Mouse (Mus musculus): ENCODE data around the gene Cdkal1.

Gene Cdkal1

GRCm38 (mm10) chr13:29810780-29811179, 44.7 kb downstream of the Cdkal1 start:
- DNase-seq (ENCODE audit: low read depth, low spot score) = no peak

GRCm38 (mm10) chr13:29808383-29808782, 47.1 kb downstream of the Cdkal1 start:
- DNase-seq (ENCODE audit: low read depth, low spot score) = no peak

GRCm38 (mm10) chr13:29807930-29808329, 47.5 kb downstream of the Cdkal1 start:
- DNase-seq (ENCODE audit: low read depth, low spot score) = no peak

- no peak for DNase-seq (ENCODE audit: low read depth, low spot score)
Observed at GRCm38 (mm10) chr13:29806871-29807270, 48.6 kb downstream of the Cdkal1 start.

- no peak for DNase-seq (ENCODE audit: low read depth, low spot score)
Observed at GRCm38 (mm10) chr13:29805296-29805695, 50.2 kb downstream of the Cdkal1 start.

GRCm38 (mm10) chr13:29804034-29804433, 51.4 kb downstream of the Cdkal1 start:
- no peak for DNase-seq (ENCODE audit: low read depth, low spot score)

- DNase-seq (ENCODE audit: low read depth, low spot score) = no peak
Observed at GRCm38 (mm10) chr13:29802699-29803098, 52.8 kb downstream of the Cdkal1 start.

- DNase-seq (ENCODE audit: low read depth, low spot score) = no peak
Observed at GRCm38 (mm10) chr13:29800078-29800477, 55.4 kb downstream of the Cdkal1 start.

GRCm38 (mm10) chr13:29792112-29792511, 63.4 kb downstream of the Cdkal1 start:
- DNase-seq (ENCODE audit: low read depth, low spot score) = no peak

GRCm38 (mm10) chr13:29791439-29791838, 64.0 kb downstream of the Cdkal1 start:
- DNase-seq (ENCODE audit: low read depth, low spot score) = no peak

GRCm38 (mm10) chr13:29786984-29787383, 68.5 kb downstream of the Cdkal1 start:
- DNase-seq (ENCODE audit: low read depth, low spot score) = no peak

GRCm38 (mm10) chr13:29784894-29785293, 70.6 kb downstream of the Cdkal1 start:
- no peak for DNase-seq (ENCODE audit: low read depth, low spot score)

GRCm38 (mm10) chr13:29781332-29781731, 74.1 kb downstream of the Cdkal1 start:
- no peak for DNase-seq (ENCODE audit: low read depth, low spot score)

GRCm38 (mm10) chr13:29780713-29781112, 74.8 kb downstream of the Cdkal1 start:
- DNase-seq (ENCODE audit: low read depth, low spot score) = no peak

GRCm38 (mm10) chr13:29779519-29779918, 76.0 kb downstream of the Cdkal1 start:
- DNase-seq (ENCODE audit: low read depth, low spot score) = no peak

- DNase-seq (ENCODE audit: low read depth, low spot score) = no peak
Observed at GRCm38 (mm10) chr13:29779116-29779515, 76.4 kb downstream of the Cdkal1 start.

GRCm38 (mm10) chr13:29778124-29778523, 77.3 kb downstream of the Cdkal1 start:
- no peak for DNase-seq (ENCODE audit: low read depth, low spot score)

GRCm38 (mm10) chr13:29777225-29777624, 78.2 kb downstream of the Cdkal1 start:
- no peak for DNase-seq (ENCODE audit: low read depth, low spot score)

GRCm38 (mm10) chr13:29775603-29776230, 79.8 kb downstream of the Cdkal1 start:
- DNase-seq (ENCODE audit: low read depth, low spot score) = no peak

- DNase-seq (ENCODE audit: low read depth, low spot score) = no peak
Observed at GRCm38 (mm10) chr13:29773563-29773962, 81.9 kb downstream of the Cdkal1 start.

GRCm38 (mm10) chr13:29772970-29773369, 82.5 kb downstream of the Cdkal1 start:
- no peak for DNase-seq (ENCODE audit: low read depth, low spot score)

- DNase-seq (ENCODE audit: low read depth, low spot score) = no peak
Observed at GRCm38 (mm10) chr13:29769647-29770436, 85.6 kb downstream of the Cdkal1 start.

GRCm38 (mm10) chr13:29768104-29768503, 87.4 kb downstream of the Cdkal1 start:
- DNase-seq (ENCODE audit: low read depth, low spot score) = no peak
